Mouse (Mus musculus) megakaryocyte, adult 5-6 weeks (primary cell): ENCODE measurements around the gene 2200002J24Rik. TPM values are rescaled to one million over a fixed set of nuclear protein-coding genes. Genes with fewer than 3 reads are reported as not detected.

ENCODE experiments used
- ATAC-seq: 2 replicates; pipeline ENCODE4 v1.8.0; 2016; ENCODE audit warnings: mild to moderate bottlenecking, inconsistent platforms; ENCODE audit not compliant: poor library complexity, severe bottlenecking
- total RNA-seq, 2 experiments: library from RNA; stranded (forward) in 1 of 2; stranded (reverse) in 1 of 2; fragments of 153-499, 151-499 nt in 1 of 2; fragments of 221-1000, 200-1000 nt in 1 of 2; gene quantifications; 2 replicates each; pipeline versions ENCODE4 v1.2.3 to v1.2.4; 2015 to 2017

Gene 2200002J24Rik
- total RNA-seq (2015) (not detected in 2 replicates), total RNA-seq (2017) (not detected in 2 replicates)

DNA sequence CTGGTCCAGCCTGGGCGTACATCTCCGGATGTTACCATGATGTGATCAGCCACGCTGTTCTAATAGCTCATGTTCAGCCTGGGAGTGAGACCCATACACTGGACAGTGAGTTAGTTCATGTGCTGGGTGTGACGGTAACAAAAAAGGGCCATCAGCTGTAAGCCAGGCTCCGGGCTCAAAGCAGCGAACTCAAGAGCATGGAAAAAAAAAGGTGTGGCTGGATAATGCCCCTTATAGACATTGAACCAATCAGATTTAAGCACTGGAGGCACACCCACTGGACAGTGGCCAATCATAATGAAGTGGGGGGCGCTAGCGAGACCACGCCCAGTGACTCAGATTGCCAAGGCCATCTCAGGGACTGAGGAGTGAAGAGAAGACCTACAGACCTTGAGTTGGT lies at the start of gene 2200002J24Rik:
TSS of gene 2200002J24Rik (plus strand) at position 338 of the 400 bp plus-strand sequence.
- ATAC-seq, result no peak

DNA sequence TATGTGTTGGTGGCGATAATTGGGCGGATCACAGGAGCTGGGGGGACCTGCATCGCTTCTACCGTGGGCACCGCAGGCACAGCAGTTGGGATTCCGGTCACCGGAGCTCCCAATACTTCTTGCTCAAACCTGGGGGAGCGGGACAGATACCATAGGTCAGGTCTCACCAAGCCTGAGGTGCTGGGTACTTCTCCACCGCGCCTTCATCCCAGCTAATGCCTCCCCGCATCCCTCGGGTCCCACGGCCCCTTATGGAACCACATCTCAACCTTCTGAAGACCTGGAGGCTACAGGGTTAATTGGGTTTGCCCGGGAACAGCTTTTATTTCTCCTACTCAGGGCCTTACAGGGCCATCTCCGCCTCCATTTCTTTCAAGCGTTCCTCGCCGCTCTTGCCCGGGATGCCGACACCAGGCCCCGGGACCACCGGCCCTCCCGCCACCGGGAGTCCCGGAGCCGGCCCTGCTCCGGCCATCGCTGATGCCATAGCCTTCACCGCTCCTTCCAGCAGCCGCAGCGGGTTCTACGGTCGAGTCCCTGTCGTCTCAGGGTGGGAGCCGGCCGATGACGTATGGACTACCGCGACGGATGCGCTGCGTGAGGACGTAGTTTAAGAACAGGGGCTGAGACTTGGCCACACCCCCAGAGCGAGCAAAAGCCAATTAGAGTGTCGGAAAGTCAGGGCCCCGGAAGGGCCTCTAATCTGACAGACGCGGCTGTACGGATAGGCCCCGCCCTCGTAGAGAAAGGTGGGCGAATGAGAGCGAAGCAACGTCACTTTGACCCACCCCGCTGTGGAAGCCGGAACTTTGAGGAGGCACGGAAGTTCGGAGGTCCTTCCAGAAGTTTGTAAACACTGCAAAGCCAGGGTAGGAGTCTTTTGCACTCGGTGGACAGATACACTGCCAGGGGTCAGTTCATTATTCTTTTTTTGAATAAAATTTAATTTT lies 48.9 kb upstream of the 2200002J24Rik start, which contains the start of gene Rbm42:
TSS of gene Rbm42 (minus strand) at position 727 of the 950 bp plus-strand sequence.
- ATAC-seq, result peak; percentile 99

DNA sequence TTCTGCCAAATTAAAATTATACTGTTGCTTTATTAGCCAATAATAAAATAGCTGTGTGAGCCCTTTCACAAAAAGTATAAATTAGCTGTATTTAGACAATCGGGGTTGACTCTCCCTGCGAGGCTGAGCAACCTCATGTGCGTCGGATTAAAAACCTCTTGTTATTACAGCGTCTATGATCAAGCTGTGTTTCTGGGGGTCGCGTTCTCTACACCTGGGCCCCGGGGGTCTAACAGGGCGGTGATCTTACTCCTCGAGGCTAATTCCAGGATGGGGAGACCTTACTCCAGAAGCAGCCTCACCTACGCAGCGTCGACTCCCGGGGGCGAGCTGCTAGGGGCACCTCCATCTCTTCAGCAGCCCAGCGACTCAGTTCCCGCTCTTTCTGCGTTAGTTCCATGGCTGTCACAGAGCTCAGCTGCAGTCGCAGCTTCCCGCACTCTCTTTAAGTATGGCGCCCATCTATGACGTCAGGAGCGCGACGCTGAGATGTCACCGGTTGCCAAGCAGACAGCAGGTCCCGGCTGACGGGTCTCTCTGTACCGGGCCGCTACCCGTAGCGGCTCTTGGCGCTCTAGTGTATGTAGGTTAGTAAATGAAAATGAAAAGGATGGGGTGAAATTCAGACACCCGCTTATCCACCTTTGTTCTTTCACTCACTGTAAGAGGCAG lies 34.1 kb upstream of the 2200002J24Rik start, which contains the start of gene Haus5:
TSS of gene Haus5 (minus strand) at position 466 of the 672 bp plus-strand sequence.
- ATAC-seq, result peak; percentile 100

DNA sequence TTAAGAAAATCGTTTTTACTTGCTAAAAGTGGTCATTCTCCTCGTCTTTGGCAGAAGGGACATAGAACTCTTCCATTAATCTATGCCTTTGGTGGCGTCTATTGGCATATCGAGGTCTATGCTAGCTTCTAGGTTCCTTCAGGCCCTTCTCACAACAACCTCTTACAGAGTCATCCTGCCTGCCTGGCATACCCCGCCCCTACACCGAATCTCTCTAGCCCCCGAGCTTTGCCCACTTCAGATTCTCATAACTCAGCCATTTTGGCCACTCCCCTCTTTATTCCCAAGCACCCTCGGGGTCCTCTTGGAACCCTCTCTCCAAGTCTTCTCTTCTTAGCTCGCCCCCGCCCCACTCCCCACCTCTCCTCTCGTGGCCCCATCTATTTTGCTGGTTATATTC lies 33.4 kb upstream of the 2200002J24Rik start:
- ATAC-seq, result no peak

DNA sequence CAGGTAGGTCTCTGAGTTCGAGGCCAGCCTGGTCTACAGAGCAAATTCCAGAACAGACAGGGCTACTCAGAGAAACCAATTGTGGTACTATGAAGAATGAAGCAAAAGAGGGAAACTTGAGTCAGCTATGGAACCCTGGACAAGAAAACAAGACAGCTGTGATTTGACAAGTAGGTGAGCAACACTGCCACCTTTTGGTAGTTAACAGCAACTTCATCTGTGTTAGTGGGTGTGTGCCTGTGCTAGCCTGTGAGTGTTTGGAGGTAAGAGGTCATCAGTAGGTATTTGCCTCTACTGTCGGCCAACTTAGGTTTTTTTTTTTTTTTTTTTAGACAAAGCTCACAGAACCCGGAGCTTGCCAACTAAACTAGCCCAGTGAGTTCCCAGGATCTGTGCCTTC lies 29.5 kb upstream of the 2200002J24Rik start:
- peak; percentile 62 for ATAC-seq

DNA sequence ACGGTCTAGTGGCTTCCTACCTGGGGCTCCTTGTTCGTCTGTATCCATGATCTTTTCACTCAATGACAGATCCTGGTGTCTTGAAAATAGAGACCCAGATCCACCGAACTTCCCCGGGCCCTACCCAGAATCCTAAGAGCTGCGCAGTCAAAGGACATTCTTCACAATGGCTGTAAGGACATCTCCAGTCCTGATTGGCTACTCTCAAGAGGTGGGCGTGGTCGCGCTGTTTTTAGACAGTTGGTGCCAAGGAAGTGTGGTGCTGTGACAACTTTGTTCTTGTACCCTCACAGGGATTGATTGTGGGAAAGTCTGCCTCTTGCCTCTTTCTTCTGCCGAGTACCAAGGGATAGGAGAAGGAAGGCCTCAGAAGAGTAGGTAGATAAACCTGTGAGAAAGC lies 27.2 kb upstream of the 2200002J24Rik start, which contains the start of gene Pmis2:
TSS of gene Pmis2 (minus strand) at position 126 of the 400 bp plus-strand sequence.
- ATAC-seq, result no peak

DNA sequence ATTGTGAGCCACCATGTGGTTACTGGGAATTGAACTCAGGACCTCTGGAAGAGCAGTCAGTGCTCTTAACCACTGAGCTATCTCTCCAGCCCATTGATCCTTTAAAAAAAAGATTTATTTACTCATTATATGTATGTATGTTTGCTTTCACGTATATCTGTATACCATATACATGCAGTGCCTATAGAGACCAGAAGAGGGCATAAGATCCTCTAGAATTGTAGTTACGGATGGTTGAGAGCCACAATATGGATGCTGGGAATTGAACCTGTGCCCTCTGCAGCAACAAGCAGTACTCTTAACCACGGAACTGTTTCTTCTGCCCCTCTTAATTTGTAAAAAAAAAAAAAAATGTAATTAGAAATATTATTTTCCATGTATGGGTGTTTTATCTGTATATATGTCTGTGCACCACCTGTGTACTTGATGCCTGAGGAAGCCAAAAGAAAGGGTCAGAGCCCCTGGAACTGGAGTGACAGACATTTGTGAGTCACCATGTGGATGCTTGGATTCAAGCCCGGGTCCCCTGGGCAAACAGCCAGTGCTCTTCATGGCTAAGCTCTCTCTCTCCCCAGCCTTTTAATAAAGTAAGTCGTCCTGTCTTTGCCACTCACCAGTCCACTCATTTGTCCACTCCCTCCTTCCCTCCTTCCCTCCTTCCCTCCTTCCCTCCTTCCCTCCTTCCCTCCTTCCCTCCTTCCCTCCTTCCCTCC lies 20.3 kb upstream of the 2200002J24Rik start:
- ATAC-seq, result no peak

DNA sequence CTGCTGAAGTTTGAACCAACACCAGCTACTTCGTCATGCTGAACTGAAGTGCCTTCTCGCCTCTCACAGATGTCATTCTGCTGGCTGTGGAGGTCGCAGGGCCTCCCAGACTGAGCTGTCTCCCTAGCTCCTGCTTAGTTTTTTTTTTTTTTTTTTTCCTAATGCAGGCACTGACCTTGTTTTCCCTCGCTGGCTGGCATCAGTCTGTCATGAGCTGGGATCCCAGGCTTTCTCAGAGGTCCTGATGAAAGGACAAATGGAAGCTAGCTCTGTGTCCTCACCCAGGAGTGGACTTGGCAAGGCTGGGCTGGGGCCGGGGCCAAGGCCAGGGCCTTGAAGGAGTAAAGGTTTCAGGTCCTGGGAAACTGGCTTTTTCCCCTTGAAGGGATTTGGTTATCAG lies 16.8 kb upstream of the 2200002J24Rik start:
- no peak for ATAC-seq

DNA sequence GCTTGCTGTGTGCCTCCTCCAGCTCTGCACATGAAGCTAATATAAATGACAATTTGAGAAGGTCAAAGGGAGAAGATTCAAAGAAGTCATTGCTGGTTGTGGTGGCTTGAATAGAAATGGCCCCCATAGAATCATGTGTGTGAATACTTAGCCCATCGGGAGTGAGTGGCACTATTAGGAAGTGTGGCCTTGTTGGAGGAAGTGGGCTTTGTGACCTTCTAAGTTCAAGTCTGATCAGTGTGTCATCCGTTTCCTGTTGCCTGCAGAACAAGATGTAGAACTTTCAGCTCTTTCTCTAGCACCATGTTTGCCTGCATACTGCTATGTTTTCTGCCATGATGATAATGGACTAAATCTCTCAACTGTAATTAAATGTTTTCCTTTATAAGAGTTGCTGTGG lies 15.3 kb upstream of the 2200002J24Rik start:
- peak; percentile 54 for ATAC-seq

DNA sequence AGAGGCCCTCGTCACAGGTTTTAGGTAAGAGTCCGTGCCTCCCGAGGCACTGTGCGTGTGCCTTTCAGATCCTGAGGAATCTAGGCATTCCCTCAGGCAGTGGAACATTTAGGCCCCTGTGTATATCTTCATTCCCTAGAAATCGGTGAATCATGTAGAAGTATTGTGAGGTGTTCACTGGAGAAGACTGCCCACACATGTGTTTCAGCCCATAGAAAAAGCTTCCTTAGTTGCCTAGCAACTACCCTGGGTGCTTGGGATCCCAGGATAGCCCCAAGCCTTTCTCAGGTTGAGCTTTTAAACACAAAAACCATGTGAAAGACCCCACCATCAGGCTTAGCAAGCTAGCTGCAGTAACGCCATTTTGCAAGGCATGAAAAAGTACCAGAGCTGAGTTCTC lies 10.4 kb upstream of the 2200002J24Rik start:
- no peak for ATAC-seq

DNA sequence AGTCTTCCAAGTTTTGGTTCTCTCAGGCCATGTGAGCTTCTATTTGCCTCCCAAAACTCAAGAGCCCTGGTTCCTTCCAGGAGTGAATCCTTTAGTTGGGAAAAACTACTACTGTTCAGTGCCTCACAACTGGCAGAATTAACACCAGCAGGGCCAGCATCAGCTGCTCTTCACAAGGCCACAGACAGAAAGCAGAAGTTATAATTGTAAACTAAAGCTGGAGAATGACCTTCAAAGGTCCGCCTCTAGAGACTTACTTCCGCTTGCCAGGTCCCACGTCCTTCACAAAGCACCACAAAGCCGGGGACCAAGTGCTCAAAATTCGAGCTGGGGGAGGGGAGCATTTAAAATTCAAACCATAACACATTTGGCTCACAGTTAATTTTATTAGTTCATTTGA lies 625 bp upstream of the 2200002J24Rik start:
- peak; percentile 85 for ATAC-seq

DNA sequence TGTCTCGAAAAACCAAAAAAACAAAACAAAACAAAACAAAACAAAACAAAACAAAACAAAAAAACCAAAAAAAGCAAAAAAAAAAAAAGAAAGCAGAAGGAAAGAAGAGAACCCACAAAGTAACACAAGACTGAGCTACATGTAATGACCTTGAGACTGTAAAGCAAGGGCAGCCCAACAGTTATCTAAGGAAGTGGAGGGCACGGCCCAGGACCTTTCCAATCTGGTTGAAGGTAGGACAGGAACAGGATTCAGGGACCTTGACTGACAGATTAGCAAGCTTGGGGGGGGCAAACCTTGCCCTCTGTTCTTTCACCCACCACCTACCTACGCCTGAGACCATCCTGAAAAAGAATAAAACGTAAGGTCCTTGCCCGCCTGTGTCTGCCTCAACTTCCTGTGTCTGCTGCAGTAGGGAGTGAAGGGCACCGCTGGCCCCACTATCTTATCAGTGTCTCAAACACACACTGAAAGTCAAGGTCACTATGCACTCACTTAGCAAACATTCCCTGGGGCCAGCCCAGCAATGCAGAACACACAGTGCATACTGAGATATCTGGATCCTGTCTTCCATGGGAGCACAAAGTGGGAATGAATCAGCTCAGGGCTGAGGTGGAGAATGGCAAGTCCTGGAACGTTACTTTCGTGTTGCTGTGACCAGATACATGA lies 7.6 kb downstream of the 2200002J24Rik start:
- ATAC-seq, result no peak

DNA sequence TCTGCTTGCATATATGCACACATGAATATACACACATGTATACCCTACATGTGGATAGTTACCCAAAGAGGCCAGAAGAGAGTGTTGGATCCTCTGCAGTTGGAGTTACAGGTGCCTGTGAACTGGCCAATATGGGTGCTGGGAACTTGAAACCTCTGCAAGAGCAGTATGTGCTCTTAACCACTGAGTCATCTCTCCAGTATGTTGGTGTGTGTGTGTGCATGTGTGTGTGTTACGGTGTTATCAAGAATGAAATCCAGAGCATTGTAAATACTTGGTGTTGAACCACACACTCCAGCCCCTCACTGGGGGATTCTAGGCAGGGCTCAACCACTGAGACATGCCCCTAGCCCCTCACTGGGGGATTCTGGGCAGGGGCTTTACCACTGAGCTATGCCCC lies 8.7 kb downstream of the 2200002J24Rik start:
- ATAC-seq, result no peak

DNA sequence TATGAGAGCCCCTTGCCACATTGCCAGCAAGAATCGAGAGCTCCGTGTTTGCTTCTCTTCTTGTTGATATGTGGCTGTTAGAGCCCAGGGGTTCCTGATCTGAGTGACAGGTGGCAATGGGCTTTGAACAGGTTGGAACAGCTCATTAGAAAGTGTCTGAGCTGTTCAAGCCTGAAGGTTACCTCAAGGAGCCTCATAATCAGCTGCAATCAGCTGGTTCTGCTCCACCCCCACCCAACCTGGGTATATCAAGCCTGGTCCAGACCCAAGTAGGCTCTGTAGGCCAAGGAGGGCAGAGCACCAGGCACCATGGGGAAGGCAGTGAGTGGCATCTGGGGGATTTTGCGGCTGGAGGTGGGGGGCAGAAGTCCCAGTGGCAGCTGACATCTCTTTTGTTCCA lies 13.2 kb downstream of the 2200002J24Rik start, which contains the start of gene Atp4a:
TSS of gene Atp4a (plus strand) at position 268 of the 400 bp plus-strand sequence.
- ATAC-seq, result no peak

DNA sequence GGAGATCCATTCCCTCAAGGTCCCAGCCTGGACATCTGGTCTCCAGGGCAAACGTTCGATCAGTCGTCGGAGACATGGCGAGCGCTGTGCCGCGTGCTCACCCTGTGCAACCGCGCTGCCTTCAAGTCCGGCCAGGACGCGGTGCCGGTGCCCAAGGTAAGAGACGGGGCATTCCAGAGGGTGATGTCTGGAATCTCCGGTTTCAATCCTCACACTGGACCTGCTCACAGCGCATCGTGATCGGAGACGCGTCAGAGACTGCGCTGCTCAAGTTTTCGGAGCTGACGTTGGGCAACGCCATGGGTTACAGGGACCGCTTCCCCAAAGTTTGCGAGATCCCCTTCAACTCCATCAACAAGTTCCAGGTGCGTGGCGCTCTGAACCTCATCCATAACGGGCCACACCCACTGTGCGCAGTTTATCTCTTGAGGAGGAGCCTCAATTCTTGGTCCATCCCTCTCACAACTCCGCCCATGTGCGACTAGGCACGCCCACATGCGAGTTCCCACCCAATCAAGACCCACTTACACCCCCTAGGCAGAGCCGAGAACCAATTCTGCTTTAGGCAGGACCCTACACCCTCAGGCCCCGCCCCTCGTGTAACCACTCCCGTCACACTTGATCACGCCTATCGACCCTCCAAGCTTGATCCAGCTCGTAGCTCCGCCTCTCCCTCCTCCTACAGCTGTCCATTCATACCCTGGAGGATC lies 18.4 kb downstream of the 2200002J24Rik start:
- ATAC-seq, result peak; percentile 86

DNA sequence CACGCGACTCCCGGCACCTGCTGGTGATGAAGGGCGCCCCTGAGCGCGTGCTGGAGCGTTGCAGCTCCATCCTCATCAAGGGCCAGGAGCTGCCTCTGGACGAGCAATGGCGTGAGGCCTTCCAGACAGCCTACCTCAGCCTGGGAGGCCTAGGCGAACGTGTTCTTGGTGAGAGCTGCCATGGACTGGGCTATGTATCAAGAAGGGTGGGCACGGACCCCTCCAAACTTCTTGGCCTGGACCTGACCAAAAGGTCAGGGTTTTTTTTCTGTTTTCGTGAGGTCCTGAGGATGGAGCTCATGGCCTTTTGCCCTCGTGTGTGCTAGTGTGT lies 19.0 kb downstream of the 2200002J24Rik start:
- ATAC-seq, result no peak

DNA sequence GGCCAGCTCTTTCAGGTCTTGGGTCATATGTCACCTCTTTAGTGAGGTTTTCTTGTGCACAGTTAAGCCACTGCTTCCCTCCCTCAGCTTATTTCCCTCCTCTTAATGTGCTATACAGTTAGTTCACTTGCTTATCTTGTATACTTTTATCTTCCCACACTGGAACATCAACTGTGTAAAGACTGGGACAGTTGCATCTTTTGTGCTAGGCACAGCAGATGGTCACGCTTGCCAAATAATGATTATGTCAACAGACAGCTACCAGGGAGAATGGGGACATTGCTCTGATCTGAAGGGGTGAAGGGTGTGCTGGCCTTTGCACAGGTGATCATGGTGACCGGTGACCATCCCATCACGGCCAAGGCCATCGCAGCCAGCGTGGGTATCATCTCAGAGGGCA lies 20.9 kb downstream of the 2200002J24Rik start:
- ATAC-seq, result no peak

DNA sequence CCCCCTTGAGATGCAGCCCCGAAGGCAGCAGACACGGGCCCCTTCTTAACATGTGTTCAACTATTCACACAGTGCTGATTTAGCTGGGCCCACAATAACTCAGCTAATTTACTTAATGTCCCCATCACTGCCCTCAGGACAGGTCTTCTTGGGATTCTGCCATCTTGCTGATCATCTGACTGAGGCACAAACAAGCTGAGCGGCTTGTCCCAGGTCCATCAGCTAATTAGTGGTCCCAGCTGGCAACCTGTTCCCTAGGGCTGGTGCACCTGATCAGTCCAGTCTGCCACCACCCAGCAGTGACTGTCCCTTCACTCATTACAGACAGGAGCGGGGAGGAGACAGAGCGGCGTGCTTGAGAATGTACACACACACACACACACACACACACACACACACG lies 22.6 kb downstream of the 2200002J24Rik start:
- no peak for ATAC-seq

DNA sequence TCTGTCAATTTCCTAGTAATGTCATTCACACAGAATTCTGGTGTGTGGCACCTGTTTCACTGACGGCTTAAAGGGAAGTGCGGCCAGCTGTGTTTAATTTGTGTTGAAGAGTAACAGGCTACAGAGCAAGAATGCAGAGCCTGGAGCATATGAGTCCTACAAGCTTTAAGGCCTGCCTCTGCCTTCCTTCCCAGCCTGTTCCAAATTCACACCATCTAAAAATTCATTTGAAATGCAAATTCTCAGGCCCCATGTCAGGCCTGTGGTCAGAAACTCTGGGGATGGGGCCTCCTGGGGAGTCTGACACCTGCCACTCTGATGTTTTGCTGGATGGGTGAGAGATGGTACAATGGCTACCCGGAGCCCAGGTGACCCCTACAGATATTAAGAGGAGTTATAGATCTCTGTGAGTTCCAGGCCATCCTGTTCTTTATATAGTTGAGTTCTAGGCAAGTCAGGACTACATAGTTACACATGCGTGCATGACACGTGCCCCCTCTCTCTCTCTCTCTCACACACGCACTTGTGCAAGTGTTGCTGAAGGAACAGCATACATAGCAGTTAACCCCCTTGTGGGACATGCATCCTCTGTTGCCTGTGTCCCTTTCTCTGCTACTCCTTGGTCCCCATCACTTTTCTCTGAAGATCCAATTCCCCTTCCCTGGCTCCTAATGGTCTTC lies 24.7 kb downstream of the 2200002J24Rik start:
- no peak for ATAC-seq
